Mouse (Mus musculus) heart, adult 8-10 months (tissue): Measurements from ENCODE around the gene Cops6. TPM values are rescaled to one million over a fixed set of nuclear protein-coding genes. Genes with fewer than 3 reads are reported as not detected.

Experiments used
- DNase-seq: peaks from one replicate; pipeline ENCODE4 v3.0.0; 2022; ENCODE audit warnings: low spot score
- total RNA-seq, 4 experiments: library from RNA; stranded (reverse); gene quantifications; 2 replicates each; pipeline ENCODE4 v1.2.4; 2022

The Cops6 gene
- 100 to 1,000 TPM; 117 to 139 (median 133) TPM for total RNA-seq

GRCm38 (mm10) chr5:138160842-138161665 is at the start of gene Cops6:
Gene Cops6 (plus strand): TSS chr5:138161071.
- peak; percentile 95 for DNase-seq

GRCm38 (mm10) chr5:138116255-138117198 is 44.3 kb upstream of the Cops6 start, which contains the start of gene Zscan21:
Gene Zscan21 (plus strand): TSS chr5:138116903.
- peak; percentile 90 for DNase-seq

- DNase-seq = no peak
Measured at GRCm38 (mm10) chr5:138117199-138118015, 43.5 kb upstream of the Cops6 start.

GRCm38 (mm10) chr5:138118041-138118440 is 42.8 kb upstream of the Cops6 start:
- DNase-seq = no peak

- no peak for DNase-seq
Measured at GRCm38 (mm10) chr5:138132425-138133064, 28.3 kb upstream of the Cops6 start.

GRCm38 (mm10) chr5:138137257-138137656 is 23.6 kb upstream of the Cops6 start:
- DNase-seq = no peak

GRCm38 (mm10) chr5:138137935-138138549 is 22.8 kb upstream of the Cops6 start:
- no peak for DNase-seq

- no peak for DNase-seq
Measured at GRCm38 (mm10) chr5:138138585-138138984, 22.3 kb upstream of the Cops6 start.

- DNase-seq = no peak
Measured at GRCm38 (mm10) chr5:138154390-138154789, 6.5 kb upstream of the Cops6 start.

GRCm38 (mm10) chr5:138155443-138155976 is 5.4 kb upstream of the Cops6 start, which contains the start of gene Zfp113:
Gene Zfp113 (minus strand): TSS chr5:138155744.
- peak; percentile 96 for DNase-seq

- no peak for DNase-seq
Measured at GRCm38 (mm10) chr5:138160224-138160762, 578 bp upstream of the Cops6 start.

GRCm38 (mm10) chr5:138163046-138163445 is 2.2 kb downstream of the Cops6 start:
- no peak for DNase-seq

- DNase-seq = no peak
Measured at GRCm38 (mm10) chr5:138163610-138164009, 2.7 kb downstream of the Cops6 start.

GRCm38 (mm10) chr5:138165594-138165993 is 4.7 kb downstream of the Cops6 start:
- DNase-seq = no peak

GRCm38 (mm10) chr5:138170936-138171561 is 10.2 kb downstream of the Cops6 start:
- DNase-seq = peak; percentile 95

- peak; percentile 100 for DNase-seq
Measured at GRCm38 (mm10) chr5:138171695-138172491, 11.0 kb downstream of the Cops6 start, which contains the start of the genes Ap4m1 and Mcm7. Gene Ap4m1 (plus strand): TSS chr5:138172002. Gene Mcm7 (minus strand): TSS chr5:138172422.

GRCm38 (mm10) chr5:138173217-138173616 is 12.3 kb downstream of the Cops6 start:
- DNase-seq = no peak

GRCm38 (mm10) chr5:138186950-138187638 is 26.2 kb downstream of the Cops6 start, which contains the start of the genes Taf6 and Cnpy4:
Gene Taf6 (minus strand): TSS chr5:138187451.
Gene Cnpy4 (plus strand): TSS chr5:138187485.
- DNase-seq = peak; percentile 91
